8 mouse cellular contexts compared by ENCODE assay signal in the genomic region with DNA sequence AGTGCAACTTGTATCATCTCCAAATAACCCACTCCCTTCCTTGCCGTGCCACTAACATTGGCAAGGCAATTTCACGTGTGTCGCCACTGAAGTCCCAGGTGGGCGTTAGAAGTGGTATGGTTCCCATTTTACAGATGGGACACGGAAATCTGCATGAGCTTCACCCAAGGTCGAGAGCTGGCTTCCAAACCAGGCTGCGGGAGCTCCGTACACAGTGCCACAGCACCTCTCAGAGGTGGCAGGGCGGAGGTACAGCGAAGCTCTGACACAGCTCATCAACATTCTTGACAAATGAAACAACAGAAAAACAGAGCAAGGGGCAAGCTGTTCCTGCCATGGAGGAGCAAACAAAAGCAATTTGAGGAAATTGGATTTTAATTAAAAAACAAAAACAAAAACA.
DNase-seq lines count a peak whose midpoint lies in the region; ATAC-seq lines count a peak whose summit lies in the region.

No protein-coding gene starts in this region.

- no peak overlapping the region for H3K9ac ChIP-seq in limb, embryonic 11.5 days (ENCODE audit: low read length)
- no peak overlapping the region for H3K9ac ChIP-seq in hindbrain, embryonic 11.5 days (ENCODE audit: low read depth, low read length)

- peak; percentile 57 for DNase-seq in limb, embryonic 11.5 days (ENCODE audit: low spot score)
- DNase-seq in limb, embryonic 10.5 days (ENCODE audit: low spot score) = no peak
- peak; percentile 19 for DNase-seq in Muller cell, postnatal 12 days (ENCODE audit: inconsistent ontology term)
- peak; percentile 71 for DNase-seq in cerebellum, adult 9-10 months
- peak; percentile 48 for DNase-seq in hindbrain, embryonic 11.5 days (ENCODE audit: low spot score)
- no peak for DNase-seq in spleen, adult 12 weeks (ENCODE audit: low spot score)
- DNase-seq in gastrocnemius, postnatal 36 days = no peak

- intact Hi-C loops in gastrocnemius, postnatal 36 days (cut with DNase I) = no loop called here

- no peak overlapping the region for H3K4me3 ChIP-seq in limb, embryonic 11.5 days (ENCODE audit: low read depth, low read length)
- no peak overlapping the region for H3K4me3 ChIP-seq in limb, embryonic 10.5 days
- H3K4me3 ChIP-seq in hindbrain, embryonic 11.5 days (ENCODE audit: low read depth, low read length) = no peak overlapping the region

- no peaks in the 10 kb centered on the region for H3K4me1 ChIP-seq in limb, embryonic 11.5 days (ENCODE audit: control insufficient read depth, insufficient read depth, low read length)
- H3K4me1 ChIP-seq in limb, embryonic 10.5 days = peaks cover under 1% of the 10 kb centered on the region; the same call in 1 of the 2 replicates
- no peaks in the 10 kb centered on the region for H3K4me1 ChIP-seq in hindbrain, embryonic 11.5 days (replicated peaks; ENCODE audit: control insufficient read depth, insufficient read depth, low read length)

- H3K9me3 ChIP-seq in limb, embryonic 11.5 days (ENCODE audit: control insufficient read depth, low read length) = no peaks in the 10 kb centered on the region
- H3K9me3 ChIP-seq in limb, embryonic 10.5 days (replicated peaks) = no peaks in the 10 kb centered on the region
- no peaks in the 10 kb centered on the region for H3K9me3 ChIP-seq in hindbrain, embryonic 11.5 days (ENCODE audit: control insufficient read depth, low read length)

- H3K36me3 ChIP-seq in limb, embryonic 11.5 days (ENCODE audit: control insufficient read depth, insufficient read depth, low read length) = no peaks in the 10 kb centered on the region
- H3K36me3 ChIP-seq in limb, embryonic 10.5 days = no peaks in the 10 kb centered on the region
- H3K36me3 ChIP-seq in hindbrain, embryonic 11.5 days (ENCODE audit: control insufficient read depth, insufficient read depth, low read length) = no peaks in the 10 kb centered on the region

- ATAC-seq in limb, embryonic 11.5 days (ENCODE audit: insufficient number of reproducible peaks, low FRiP score, low TSS enrichment, low read depth) = no peak
- ATAC-seq in hindbrain, embryonic 11.5 days (ENCODE audit: low FRiP score) = no peak
- peak; percentile 63 for ATAC-seq in megakaryocyte, adult 5-6 weeks (ENCODE audit: poor library complexity, severe bottlenecking)

- H3K27me3 ChIP-seq in limb, embryonic 11.5 days (ENCODE audit: control insufficient read depth, insufficient read depth, low read length) = no peaks in the 10 kb centered on the region
- H3K27me3 ChIP-seq in limb, embryonic 10.5 days (ENCODE audit: low read depth, poor library complexity, severe bottlenecking) = 0 out of 2 replicates have a peak, but pooled peaks cover 6% of the 10 kb centered on the region
- H3K27me3 ChIP-seq in hindbrain, embryonic 11.5 days (ENCODE audit: control insufficient read depth, insufficient read depth, low read length) = no peaks in the 10 kb centered on the region

- no peak overlapping the region for H3K4me2 ChIP-seq in limb, embryonic 11.5 days (ENCODE audit: low read depth, severe bottlenecking)
- no peak overlapping the region for H3K4me2 ChIP-seq in hindbrain, embryonic 11.5 days (replicated peaks; ENCODE audit: low read depth, low read length)

- H3K27ac ChIP-seq in limb, embryonic 11.5 days (replicated peaks; ENCODE audit: low read depth, low read length) = no peak overlapping the region
- H3K27ac ChIP-seq in limb, embryonic 10.5 days = no peak overlapping the region
- H3K27ac ChIP-seq in hindbrain, embryonic 11.5 days (ENCODE audit: low read depth, low read length) = no peak overlapping the region

- WGBS in limb, embryonic 11.5 days = 47% methylated on average over 10 of the region's 10 CpGs
- 44% methylated on average over 10 of the region's 10 CpGs for WGBS in limb, embryonic 10.5 days
- 49% methylated on average over 10 of the region's 10 CpGs for WGBS in hindbrain, embryonic 11.5 days

Comparison
In these comparisons a context has a peak if more than half of its experiments do, and no peak if none do; other contexts are left out.
1. DNase-seq: peak in limb, embryonic 11.5 days (single experiment), Muller cell, postnatal 12 days (single experiment), cerebellum, adult 9-10 months (single experiment) and hindbrain, embryonic 11.5 days (single experiment); none in limb, embryonic 10.5 days (single experiment), spleen, adult 12 weeks (single experiment) and gastrocnemius, postnatal 36 days (0 of 2).